Mouse (Mus musculus) urinary bladder, postnatal 4 days (tissue): ENCODE results near the gene Pprc1.

ENCODE experiments used
- DNase-seq, 2 experiments: peaks; one replicate each; pipeline ENCODE4 v3.0.0; 2021 to 2022; ENCODE audit warnings: low spot score in 2 of 2

Gene Pprc1

GRCm38 (mm10) chr19:46033911-46034310, 10.8 kb upstream of the Pprc1 start:
- no peak for DNase-seq

- no peak for DNase-seq
These were observed 8.7 kb upstream of the Pprc1 start for GRCm38 (mm10) chr19:46035971-46036370.

GRCm38 (mm10) chr19:46036477-46037242, 8.0 kb upstream of the Pprc1 start:
- DNase-seq = no peak

GRCm38 (mm10) chr19:46037243-46037924, 7.3 kb upstream of the Pprc1 start:
- no peak for DNase-seq

GRCm38 (mm10) chr19:46037925-46038850, 6.5 kb upstream of the Pprc1 start:
- DNase-seq = no peak

GRCm38 (mm10) chr19:46038851-46039260, 5.8 kb upstream of the Pprc1 start:
- DNase-seq = no peak

- DNase-seq = peak; percentile 87 to 89
These were observed 5.2 kb upstream of the Pprc1 start for GRCm38 (mm10) chr19:46039478-46039877.

GRCm38 (mm10) chr19:46040149-46040902, 4.4 kb upstream of the Pprc1 start:
- DNase-seq = no peak

GRCm38 (mm10) chr19:46041299-46041932, 3.3 kb upstream of the Pprc1 start:
- no peak for DNase-seq

GRCm38 (mm10) chr19:46041933-46042475, 2.7 kb upstream of the Pprc1 start:
- peak; percentile 81 to 90 for DNase-seq

GRCm38 (mm10) chr19:46042476-46043011, 2.1 kb upstream of the Pprc1 start:
- no peak for DNase-seq

- peak in 1 of 2 experiments; percentile 65 for DNase-seq
These were observed 1.3 kb upstream of the Pprc1 start for GRCm38 (mm10) chr19:46043380-46043779.

- peak; percentile 84 for DNase-seq
These were observed 458 bp downstream of the Pprc1 start, which contains the start of gene Ldb1 for GRCm38 (mm10) chr19:46044993-46045695. Gene Ldb1, minus strand, starts transcription at chr19:46045214.

GRCm38 (mm10) chr19:46045696-46046311, 1.1 kb downstream of the Pprc1 start:
- DNase-seq = peak in 1 of 2 experiments; percentile 65

GRCm38 (mm10) chr19:46046621-46047025, 1.9 kb downstream of the Pprc1 start:
- no peak for DNase-seq

GRCm38 (mm10) chr19:46047426-46047825, 2.7 kb downstream of the Pprc1 start:
- DNase-seq = no peak

GRCm38 (mm10) chr19:46049129-46049528, 4.4 kb downstream of the Pprc1 start:
- no peak for DNase-seq

GRCm38 (mm10) chr19:46050462-46050861, 5.8 kb downstream of the Pprc1 start:
- DNase-seq = no peak

GRCm38 (mm10) chr19:46055752-46056387, 11.2 kb downstream of the Pprc1 start:
- no peak for DNase-seq
